Mouse (Mus musculus) layer of hippocampus, adult 2 months (tissue): Measurements from ENCODE around the gene Slc38a10. TPM values are rescaled to one million over a fixed set of nuclear protein-coding genes. Genes with fewer than 3 reads are reported as not detected.

Experiments
- DNase-seq, 2 experiments: peaks; one replicate each; pipeline ENCODE4 v3.0.0; 2022; ENCODE audit warnings: low spot score in 2 of 2
- H3K27ac ChIP-seq: fragments of 200-600 bp; 2 replicates; pipeline ENCODE4 v1.8.1; 2022
- H3K4me3 ChIP-seq: fragments of 200-600 bp; 2 replicates; pipeline ENCODE4 v1.8.1; 2022; ENCODE audit warnings: mild to moderate bottlenecking
- CTCF ChIP-seq: fragments of 200-600 bp; conservative IDR thresholded peaks from 2 replicates; pipeline ENCODE4 v1.8.1; 2022; ENCODE audit warnings: antibody characterized with exemption, mild to moderate bottlenecking, moderate library complexity
- total RNA-seq, 2 experiments: library from RNA; stranded (reverse); gene quantifications; 2 replicates each; pipeline ENCODE4 v1.2.3; 2021

The Slc38a10 gene
- total RNA-seq, 2 experiments from 2014 or later, result 86.1 to 86.5 TPM

- peak; percentile 66 to 78 for DNase-seq
- peak; percentile 93 for TF ChIP-seq CTCF
- Histone ChIP-seq H3K27ac (peak overlapping the region; percentile 37; the same call in 1 of the 2 replicates), H3K4me3 (peak overlapping the region; percentile 43)
Observed at GRCm38 (mm10) chr11:120169208-120169992, 18.3 kb upstream of the Slc38a10 start.

GRCm38 (mm10) chr11:120168516-120168915 is 17.4 kb upstream of the Slc38a10 start:
- Histone ChIP-seq H3K4me3 (no peak overlapping the region), H3K27ac (no peak overlapping the region)
- TF ChIP-seq CTCF, result no peak
- no peak for DNase-seq

GRCm38 (mm10) chr11:120167921-120168356 is 16.8 kb upstream of the Slc38a10 start:
- no peak for TF ChIP-seq CTCF
- no peak overlapping the region for H3K4me3 ChIP-seq
- no peak for DNase-seq
- no peak overlapping the region for H3K27ac ChIP-seq

GRCm38 (mm10) chr11:120167059-120167458 is 15.9 kb upstream of the Slc38a10 start:
- no peak overlapping the region for H3K4me3 ChIP-seq
- DNase-seq, result no peak
- no peak for TF ChIP-seq CTCF
- H3K27ac ChIP-seq, result no peak overlapping the region

GRCm38 (mm10) chr11:120164471-120165261 is 13.5 kb upstream of the Slc38a10 start:
- no peak for DNase-seq
- no peak overlapping the region for H3K27ac ChIP-seq

GRCm38 (mm10) chr11:120164028-120164427 is 12.9 kb upstream of the Slc38a10 start:
- Histone ChIP-seq H3K27ac (no peak overlapping the region), H3K4me3 (no peak overlapping the region)
- no peak for TF ChIP-seq CTCF
- DNase-seq, result no peak

More at GRCm38 (mm10) chr11:120164471-120165261, 13.5 kb upstream of the Slc38a10 start:
- no peak for TF ChIP-seq CTCF
- no peak overlapping the region for H3K4me3 ChIP-seq

- H3K27ac ChIP-seq, result no peak overlapping the region
- peak; percentile 47 for TF ChIP-seq CTCF
- DNase-seq, result no peak
- no peak overlapping the region for H3K4me3 ChIP-seq
Observed at GRCm38 (mm10) chr11:120163207-120163606, 12.1 kb upstream of the Slc38a10 start.

GRCm38 (mm10) chr11:120161245-120161644 is 10.1 kb upstream of the Slc38a10 start:
- no peak overlapping the region for H3K27ac ChIP-seq
- DNase-seq, result no peak
- no peak for TF ChIP-seq CTCF
- H3K4me3 ChIP-seq, result no peak overlapping the region

- peak; percentile 76 for TF ChIP-seq CTCF
- Histone ChIP-seq H3K4me3 (no peak overlapping the region), H3K27ac (no peak overlapping the region)
- no peak for DNase-seq
Observed at GRCm38 (mm10) chr11:120160478-120160877, 9.3 kb upstream of the Slc38a10 start.

- DNase-seq, result no peak
- no peak overlapping the region for H3K27ac ChIP-seq
- no peak; the same call in 1 of the 2 replicates for TF ChIP-seq CTCF
- H3K4me3 ChIP-seq, result no peak overlapping the region
Observed at GRCm38 (mm10) chr11:120159653-120160052, 8.5 kb upstream of the Slc38a10 start.

GRCm38 (mm10) chr11:120158828-120159227 is 7.7 kb upstream of the Slc38a10 start:
- H3K27ac ChIP-seq, result no peak overlapping the region
- no peak for TF ChIP-seq CTCF
- no peak overlapping the region for H3K4me3 ChIP-seq
- no peak for DNase-seq

GRCm38 (mm10) chr11:120150440-120151112 is 570 bp downstream of the Slc38a10 start:
- DNase-seq, result peak in 1 of 2 experiments; percentile 24
- Histone ChIP-seq H3K4me3 (peak overlapping the region; percentile 96), H3K27ac (peak overlapping the region; percentile 90)
- TF ChIP-seq CTCF, result no peak
